Mouse (Mus musculus) layer of hippocampus, adult 18-20 months (tissue): ENCODE measurements around the gene Fbf1. TPM values are rescaled to one million over a fixed set of nuclear protein-coding genes. Genes with fewer than 3 reads are reported as not detected.
A peak's percentile ranks its signal among the peaks of the same experiment; 100 is the strongest.

Source experiments
- DNase-seq, 2 experiments: peaks; one replicate each; pipeline ENCODE4 v3.0.0; 2022; ENCODE audit warnings: low spot score in 2 of 2
- long read RNA-seq: library from polyadenylated mRNA; stranded (forward); transcript quantifications from one replicate; pipeline ENCODE4 v2.0.0, GENCODE M21; 2021
- total RNA-seq, 2 experiments: library from RNA; stranded (reverse); gene quantifications; 2 replicates each; pipeline ENCODE4 v1.2.3; 2021

Gene Fbf1
- total RNA-seq: 10 to 100 TPM; 82.3 to 83.6 TPM
- long read RNA-seq, partial matches to known transcripts: 60 of 105 reads
- long read RNA-seq, other reads (novel, unspliced or antisense): 45 of 105 reads

DNA sequence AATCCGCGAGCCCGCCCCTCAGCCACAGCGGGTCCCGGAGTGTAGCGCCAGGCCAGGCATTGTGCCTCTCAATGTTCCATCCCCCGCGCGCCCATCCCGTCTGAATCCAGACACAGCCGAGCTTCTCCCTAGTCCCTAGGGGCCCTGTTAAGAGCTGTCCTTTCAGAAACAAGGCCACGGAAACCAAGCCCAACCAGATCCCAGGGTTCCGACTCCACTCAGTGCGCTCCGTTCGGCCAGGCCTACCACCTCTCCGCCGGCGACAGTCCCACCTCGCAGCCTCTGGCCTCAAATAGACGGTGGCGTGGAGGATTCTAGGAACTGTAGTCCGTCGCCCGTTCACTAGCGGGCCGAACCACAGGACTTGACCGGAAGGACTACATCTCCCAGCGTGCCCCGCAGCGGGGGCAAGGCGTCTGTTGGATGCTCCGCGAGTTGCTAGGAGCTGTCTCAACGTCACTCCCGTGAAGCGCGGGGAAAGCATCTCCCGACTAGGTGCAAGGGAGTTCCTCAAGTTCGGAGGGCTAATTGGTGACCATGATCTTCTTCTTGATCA lies at the start of gene Fbf1:
Gene Fbf1, minus strand, starts transcription at position 283 of the 556 bp plus-strand sequence.
- DNase-seq: peak; percentile 97

DNA sequence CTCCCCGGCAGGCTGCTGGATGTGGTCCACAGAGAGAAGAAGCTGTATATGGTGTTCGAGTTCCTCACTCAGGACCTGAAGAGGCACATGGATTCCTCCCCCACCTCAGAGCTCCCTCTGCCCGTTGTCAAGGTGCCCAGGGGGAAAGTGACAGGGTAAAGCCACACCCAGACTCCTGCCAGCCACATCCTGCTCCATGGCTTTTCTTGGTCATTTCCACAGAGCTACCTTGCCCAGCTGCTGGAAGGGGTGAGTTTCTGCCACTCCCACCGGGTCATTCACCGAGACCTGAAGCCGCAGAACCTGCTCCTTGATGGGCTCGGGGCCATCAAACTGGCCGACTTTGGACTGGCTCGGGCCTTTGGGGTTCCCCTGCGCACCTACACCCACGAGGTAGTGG lies 48.6 kb upstream of the Fbf1 start:
- DNase-seq: no peak

DNA sequence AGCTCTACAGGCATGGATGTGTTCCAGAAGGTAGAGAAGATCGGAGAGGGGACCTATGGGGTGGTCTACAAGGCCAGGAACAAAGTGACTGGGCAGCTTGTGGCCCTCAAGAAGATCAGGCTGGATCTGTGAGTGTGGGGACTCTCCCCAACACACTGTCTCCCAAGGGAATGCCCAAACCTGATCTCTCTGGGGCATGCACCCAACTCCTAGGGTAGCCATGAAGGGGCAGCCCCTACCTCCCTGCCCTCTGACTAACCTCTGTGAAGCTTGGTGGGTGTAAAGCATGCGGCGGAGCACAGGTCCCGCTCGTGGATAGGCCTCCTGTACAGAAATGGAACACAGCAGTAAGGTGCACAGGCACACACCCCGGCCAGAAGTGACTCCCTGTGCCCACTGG lies 48.0 kb upstream of the Fbf1 start:
- DNase-seq: no peak

DNA sequence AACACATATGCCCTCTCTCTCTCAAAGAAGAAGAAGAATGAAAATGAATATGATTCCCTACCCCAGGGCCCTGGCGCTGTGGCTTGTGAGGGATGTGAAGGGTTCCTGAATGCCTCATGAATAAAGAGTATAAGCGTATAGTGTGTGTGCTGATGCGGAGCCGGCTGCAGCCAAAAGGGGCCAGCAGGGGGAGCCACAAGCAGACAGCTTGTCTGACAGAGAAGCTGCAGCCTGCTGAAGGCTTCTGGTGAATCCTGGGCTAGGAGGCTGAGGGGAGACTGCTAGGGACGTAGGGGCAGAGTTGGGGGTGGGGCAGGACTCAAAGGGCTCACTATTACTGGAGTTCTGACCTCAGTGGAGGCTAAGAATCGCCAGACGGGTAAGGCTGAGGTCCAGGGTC lies 47.2 kb upstream of the Fbf1 start:
- no peak for DNase-seq

DNA sequence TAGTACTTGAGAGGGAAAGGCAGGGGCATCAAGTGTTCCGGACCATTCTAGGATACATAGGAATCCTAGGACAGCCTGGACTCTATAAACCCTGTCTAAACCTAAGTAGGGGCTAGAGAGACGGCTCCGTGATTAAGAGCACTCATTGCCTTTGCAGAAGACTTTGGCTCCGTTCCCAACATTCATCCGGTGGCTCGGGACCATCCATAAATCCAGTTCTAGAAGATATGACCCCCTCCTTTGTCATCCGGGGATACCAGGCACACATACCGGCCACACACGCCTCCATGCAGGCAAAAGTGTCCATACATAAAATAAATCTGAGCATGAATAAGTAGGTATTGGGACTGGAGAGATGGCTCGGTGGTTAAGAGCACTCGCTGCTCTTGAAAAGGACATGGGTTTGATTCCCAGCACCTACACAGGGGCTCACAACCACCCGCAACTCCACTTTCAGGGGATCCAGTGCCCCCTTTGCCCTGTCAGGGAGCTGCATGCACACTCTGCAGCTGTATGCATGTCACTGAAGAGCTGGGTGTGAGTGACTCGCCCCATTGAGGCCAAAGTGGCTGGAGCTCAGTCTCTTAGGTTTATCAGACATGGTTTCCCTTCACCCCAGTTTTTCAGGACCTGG lies 46.0 kb upstream of the Fbf1 start:
- no peak for DNase-seq

DNA sequence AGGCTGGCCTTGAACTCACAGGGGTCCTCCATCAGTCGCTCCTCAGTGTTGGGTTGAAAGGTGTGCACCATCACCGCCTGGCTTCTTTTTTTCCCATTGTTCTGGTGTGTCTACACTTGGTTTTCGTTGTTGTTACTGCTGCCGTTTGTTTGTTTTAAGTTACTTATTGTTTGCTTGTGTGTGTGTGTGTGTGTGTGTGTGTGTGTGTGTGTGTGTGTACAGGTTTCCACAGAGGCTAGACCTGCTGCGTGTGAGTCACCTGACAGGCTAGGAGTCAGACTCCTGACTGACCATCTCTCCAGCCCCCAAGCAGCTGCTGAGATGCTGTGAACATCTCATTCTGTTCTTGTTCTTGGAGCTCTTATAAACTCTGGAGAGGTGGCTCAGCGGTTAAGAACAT lies 44.9 kb upstream of the Fbf1 start:
- DNase-seq: no peak

DNA sequence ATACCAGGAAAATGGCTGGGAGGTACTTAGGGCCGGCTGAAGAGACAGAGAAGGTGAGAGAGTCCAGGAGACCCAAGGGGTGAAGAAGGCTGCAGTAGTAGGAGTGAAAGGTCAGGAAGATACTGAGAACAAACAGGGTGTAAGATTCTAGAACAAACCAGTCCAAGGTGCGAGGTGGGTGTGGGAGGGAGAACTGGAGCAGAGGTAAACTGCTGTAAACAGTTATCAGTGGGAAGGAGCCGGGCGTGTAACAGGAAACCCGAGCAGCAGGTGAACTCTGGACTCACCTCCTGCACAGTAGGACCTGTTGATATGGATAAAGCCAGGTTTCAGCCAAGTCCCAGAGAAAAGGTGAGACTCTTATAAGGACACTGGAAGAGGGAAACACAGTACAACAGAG lies 42.7 kb upstream of the Fbf1 start:
- no peak for DNase-seq

DNA sequence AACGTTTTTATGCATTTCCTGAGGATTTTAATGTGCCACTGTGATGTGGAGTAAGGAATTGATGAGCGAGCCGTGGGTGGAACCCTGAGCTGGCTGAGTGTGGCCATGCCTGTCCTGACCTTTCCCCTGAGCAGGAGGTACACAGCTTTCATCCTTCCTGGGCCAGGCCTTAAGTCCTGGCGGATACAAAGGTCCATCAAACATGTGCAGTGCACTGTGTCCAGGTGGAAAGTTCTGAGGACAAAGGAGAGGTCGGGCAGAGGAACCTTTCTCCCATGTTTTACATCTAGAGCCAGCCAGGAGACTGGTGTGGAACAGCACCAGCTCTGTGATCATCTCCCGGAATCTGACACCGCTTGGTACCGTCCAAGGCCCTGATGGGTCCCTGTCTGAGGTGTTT lies 41.3 kb upstream of the Fbf1 start:
- DNase-seq: no peak

DNA sequence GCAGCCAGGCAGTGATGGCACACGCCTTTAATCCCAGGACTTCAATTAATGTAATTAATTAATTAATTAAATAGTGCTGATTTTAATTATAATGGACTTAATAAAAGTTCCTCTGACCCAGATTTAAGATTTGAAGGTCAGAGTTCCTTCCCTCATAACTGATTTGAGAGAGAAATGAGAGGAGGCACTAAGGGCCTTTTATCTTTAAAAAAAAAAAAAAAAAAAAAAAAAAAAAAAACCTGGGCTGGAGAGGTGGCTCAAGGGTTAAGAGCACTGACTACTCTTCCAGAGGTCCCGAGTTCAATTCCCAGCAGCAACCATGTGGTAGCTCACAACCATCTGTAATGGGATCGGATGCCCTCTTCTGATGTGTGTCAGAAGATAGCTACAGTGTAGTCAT lies 40.7 kb upstream of the Fbf1 start:
- DNase-seq: no peak

DNA sequence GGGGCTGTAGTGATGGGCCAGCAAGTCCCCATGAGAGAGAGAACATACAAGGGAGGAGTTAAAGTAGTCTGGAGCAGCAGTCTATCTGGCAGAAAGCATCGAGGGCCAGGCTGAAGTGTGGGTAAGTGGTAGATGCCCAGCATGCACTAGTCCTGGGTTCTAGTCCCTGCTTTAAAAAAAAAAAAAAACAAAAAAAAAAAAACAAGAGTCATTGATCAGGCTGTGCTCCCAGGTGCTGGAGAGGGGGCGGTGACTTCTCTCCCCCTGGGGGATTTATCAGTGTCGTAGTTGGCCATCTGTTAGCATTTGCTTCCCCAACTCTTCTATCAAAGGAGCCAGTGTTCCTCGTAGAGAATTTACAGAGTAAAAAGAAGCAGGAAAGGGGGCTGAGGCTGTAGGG lies 38.7 kb upstream of the Fbf1 start:
- no peak for DNase-seq

DNA sequence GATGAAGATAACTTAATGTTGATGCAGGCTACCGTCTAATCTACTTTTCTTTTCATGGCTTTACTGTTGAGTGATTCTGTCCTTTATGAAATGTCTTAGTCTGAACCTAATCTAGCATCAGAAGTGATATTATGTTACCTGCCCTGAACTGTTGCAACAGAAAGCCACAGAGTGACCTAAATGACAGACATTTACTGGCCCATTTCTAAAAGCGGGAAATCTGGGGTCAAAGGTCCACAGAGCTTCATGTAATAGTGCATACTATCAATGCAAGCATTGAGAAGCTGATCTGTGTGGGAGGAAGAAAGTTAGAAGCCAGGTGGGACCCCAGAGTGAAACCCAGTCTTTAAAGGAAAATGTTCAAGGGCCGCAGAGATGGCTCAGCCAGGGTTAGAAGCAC lies 35.2 kb upstream of the Fbf1 start:
- no peak for DNase-seq

DNA sequence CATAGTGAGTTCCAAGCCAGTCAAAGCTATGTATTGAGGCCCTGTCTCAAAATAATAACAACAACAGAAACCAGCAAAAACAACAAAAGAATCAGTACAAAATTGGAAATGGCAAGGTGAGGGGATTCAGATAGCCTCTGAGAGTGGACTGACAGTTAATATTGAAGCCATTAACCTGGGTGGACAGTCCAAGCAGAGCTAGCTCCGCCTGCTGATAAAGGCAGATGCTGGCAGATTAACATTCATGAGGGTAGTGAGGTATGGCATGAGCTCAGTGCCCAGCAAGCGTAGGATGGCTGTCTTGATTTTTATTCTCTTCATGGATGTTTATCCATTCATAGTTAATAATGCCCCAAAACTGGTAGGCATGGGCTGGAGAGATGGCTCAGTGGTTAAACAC lies 33.2 kb upstream of the Fbf1 start:
- no peak for DNase-seq

DNA sequence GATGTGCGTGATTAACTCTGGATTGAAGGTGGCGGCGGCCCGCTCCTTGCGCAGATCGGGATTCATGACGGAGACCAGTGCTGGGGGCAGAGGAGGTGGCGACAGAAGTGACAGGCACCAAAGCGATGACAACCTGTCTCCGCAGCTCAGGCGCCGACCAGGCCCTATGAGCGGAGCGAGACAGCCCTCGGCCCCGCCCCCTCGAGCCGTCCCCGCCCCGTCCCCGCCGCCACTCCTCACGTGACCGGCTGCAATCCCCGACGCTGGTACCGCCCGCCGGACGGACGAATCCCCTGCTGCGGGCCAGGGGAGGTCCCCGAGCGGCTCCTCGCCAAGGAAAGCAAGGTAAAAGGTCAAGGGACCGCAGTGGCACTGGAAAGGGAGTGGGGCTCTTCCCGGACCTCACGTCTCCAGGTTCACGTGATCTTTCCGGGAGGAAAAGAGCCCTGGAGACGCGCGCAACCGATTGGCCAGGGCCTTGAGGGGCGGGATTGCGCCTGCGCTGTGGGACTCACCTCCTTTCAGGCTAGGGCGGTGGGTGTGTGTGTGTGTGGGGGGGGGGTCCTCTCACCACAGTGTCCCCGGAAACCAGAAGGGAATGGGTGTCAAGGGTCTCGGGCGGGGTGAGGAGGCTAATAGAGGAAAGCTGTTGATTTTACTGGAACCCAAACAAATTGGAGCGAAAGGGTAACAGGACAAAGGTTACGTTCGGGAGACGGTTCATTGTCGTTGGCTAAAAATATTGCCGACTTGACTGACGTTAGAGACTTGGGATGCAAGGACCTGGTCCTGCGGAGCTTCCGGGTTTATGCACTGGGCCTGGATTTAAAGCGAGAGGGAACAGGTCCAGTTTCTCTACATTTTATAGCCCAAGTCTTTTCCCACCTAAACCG lies 30.9 kb upstream of the Fbf1 start, which contains the start of the genes Ten1 and Acox1:
Gene Ten1, plus strand, starts transcription at position 217 of the 893 bp plus-strand sequence.
Gene Acox1, minus strand, starts transcription at position 407 of the 893 bp plus-strand sequence.
- DNase-seq: peak; percentile 94 to 96

DNA sequence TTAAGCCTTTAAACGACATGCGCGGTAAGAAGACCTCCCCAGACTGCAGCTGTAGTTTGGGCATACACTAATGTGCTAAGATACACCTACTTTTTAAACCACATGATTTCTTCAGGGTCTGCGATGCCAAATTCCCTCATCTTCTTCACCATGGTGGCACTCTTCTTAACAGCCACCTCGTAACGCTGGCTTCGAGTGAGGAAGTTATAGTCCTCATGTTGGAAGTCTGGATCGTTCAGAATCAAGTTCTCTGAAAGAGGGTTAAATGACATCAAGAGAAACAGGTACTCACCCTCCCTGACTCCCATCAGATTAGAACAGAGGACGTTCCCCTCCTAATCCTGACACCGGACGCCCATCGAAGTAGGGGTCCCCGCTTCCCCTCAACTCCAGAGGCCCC lies 30.2 kb upstream of the Fbf1 start:
- DNase-seq: no peak

DNA sequence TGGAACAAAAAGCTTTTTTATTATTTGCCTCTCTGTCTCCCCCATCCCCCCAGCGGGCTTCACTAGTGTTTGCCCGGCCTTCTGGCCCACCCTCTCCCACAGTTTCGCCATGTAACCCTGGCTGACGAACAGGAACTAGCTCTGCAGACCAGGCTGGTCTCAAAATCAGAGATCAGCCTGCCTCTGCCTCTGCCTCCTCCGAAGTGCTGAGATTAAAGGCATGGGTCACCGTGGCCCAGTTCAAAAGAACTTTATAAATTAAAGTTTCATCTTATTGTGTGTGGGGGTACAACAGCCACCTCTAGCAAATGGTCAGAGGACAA lies 29.6 kb upstream of the Fbf1 start:
- DNase-seq: no peak

DNA sequence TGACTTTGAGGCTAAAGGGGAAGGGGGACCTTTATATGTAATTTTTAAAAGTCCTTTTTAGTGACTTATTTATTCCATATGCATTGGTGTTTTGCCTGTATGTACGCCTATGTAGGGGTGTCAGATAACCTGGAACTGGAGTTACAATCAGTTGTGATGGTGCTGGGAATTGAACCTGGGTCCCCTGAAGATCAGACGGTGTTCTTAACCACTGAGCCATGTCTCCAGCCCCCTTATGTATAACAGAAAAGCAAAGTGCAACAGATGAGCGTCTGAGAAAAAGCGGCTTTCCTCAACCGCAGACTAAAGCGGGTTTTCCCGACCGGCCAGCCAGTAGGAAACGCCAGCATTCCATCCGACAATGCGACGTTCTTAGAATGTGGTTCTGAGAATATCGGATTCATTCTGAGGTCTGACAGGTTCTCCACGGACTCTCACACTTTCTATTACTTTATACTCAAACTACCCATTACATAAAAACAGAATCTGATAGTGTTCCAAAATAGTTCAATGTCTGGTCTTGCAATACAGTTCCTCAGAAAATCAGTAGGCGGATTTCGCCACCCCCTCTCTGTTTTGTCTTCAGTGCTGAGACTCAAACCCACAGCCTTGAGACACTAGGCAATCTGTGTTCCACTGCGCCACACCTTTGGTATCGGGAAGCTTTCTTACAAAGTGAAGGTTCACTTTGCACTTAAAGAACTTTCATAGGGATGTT lies 29.1 kb upstream of the Fbf1 start:
- no peak for DNase-seq

DNA sequence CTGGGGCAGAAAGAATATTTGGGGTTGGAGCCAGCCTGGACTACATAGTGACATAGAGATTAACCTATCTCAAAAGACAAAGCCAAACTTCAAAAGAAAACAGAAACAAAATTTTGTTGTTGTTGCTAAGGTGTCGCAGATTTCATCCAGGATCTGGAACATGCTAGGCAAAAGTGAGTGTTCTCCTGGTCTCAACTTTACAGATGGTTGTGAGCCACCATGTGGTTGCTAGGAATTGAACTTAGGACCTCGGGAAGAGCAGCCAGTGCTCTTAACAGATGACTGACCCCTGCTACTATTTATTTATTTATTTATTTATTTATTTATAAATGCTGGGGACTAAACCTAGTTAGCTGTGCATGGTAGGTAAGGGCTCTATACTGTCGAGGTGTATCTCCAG lies 28.4 kb upstream of the Fbf1 start:
- DNase-seq: no peak

DNA sequence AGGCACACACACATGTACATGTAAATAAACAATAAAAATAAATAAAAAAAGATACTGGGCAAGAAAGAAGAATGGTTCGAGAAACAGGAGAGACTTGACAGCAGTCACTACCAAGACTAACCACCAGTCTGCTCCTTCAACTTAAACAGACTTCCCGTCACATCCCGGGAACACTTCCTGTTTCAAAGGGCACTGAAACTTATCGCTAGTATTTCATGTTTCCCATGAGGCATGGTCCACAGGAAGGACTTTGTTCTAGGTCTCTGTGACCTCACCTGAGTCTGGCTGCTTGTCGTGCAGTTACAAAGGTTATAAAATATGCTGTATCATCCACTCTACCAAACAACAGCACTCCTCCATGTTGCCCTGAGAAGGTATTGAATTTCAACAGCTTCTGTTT lies 27.3 kb upstream of the Fbf1 start:
- no peak for DNase-seq

DNA sequence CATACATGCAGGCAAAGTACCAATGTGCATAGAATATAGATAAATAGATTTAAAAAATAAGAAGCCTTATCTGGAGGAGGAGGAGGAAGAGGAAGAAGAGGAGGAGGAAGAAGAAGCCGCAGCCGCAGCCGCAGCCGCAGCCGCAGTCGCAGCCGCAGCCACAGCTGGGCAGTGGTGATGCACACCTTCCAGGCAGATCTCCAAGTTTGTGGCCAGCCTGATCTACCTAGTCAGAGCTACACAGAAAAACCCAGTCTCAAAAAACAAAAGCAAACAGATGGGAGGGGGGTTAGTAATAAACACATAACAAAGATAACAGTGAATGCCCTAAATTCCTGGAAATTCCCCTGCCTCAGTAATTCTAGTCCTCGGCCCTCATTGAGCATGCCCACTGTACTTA lies 26.7 kb upstream of the Fbf1 start:
- no peak for DNase-seq

DNA sequence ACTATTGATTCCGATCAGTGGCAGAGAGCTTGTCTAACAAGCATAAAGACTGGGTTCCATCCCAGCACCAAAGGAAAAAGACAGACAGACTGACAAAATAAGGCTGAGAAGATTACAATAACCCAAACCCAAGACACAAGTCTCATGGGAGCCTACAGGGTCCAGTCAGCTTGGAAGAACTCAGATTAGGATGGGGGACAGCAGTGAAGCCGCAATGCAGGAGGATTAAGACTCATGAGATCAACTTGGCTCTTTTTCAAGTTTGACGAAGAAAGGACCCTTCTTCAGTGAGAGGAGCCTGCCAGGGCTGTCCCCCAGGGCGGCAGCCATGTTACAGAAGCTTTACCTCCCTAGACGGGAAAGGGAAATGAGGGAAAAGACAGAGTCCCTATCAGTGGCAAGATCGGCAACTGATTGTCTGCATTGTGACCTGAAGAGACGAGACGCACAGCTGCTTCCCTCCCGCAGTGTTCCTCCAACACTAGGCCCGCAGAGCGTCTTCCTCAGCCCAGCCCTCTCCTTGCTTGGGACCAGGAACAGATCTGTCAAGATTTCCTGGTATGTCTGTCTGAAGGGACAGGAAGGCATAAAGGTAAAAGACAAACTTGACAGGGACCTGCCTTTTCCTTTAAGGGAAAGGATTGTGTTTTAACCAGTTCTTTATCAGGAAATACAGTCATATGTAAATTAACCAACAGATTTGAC lies 19.4 kb upstream of the Fbf1 start:
- DNase-seq: no peak

DNA sequence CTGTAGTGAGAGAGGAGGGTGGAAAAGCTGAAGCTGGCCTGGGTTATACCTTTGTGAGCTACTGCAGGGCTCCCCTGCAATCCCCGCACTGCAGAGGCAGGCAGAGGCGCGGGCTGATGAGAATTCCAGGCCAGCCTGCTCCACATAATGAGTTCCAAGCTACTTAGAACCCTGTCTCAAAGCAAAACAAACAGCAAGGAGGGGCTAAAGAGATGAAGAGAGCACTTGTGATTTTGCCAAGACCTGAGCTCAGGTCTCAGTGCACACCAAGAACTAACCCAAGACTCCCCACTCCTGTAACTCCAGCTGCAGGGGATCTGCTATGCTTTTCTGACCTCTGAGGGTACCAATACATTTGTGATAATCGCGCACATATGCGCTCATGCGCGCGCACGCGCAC lies 18.4 kb upstream of the Fbf1 start:
- no peak for DNase-seq
